Mouse (Mus musculus): Measurements from ENCODE around the gene Nhlrc4. TPM values are rescaled to one million over a fixed set of nuclear protein-coding genes. Genes with fewer than 3 reads are reported as not detected.

The Nhlrc4 gene
- 4.5 and 4.9 TPM in 2 replicates for polyA plus RNA-seq (2015; fragmentation: Nextera tagmentation; extraction: Ambion mirVana)

- Histone ChIP-seq H3K36me3 (ENCODE audit: insufficient read depth, low read length) (no peaks in the 10 kb centered on the region), H3K9ac (replicated peaks; ENCODE audit: low read depth) (no peak within 1 kb of the TSS), H3K27me3 (replicated peaks; ENCODE audit: insufficient read depth, low read length) (no peaks in the 10 kb centered on the region), H3K27ac (ENCODE audit: low read length) (no peak within 1 kb of the TSS), H3K4me1 (ENCODE audit: insufficient read depth, low read depth, low read length) (peaks cover 8% of the 10 kb centered on the region; the same call in 1 of the 2 replicates), H3K9me3 (ENCODE audit: low read length) (no peaks in the 10 kb centered on the region), H3K4me2 (replicated peaks; ENCODE audit: low read depth, low read length) (no peak within 1 kb of the TSS), H3K4me3 (ENCODE audit: low read depth, low read length) (no peak within 1 kb of the TSS)
- no peak for ATAC-seq
- 35% methylated on average over 5 of the region's 6 CpGs for WGBS
- no peak for DNase-seq (ENCODE audit: low spot score)
- TF ChIP-seq EP300 (IDR thresholded peaks at IDR 0.05) = no peak
- no peak for TF ChIP-seq CTCF (IDR thresholded peaks at IDR 0.05)
Observed at GRCm38 (mm10) chr17:25944366-25945163, at the start of gene Nhlrc4, which contains the start of gene Pigq. Gene Nhlrc4 (minus strand): TSS chr17:25944961. Gene Pigq (minus strand): TSS chr17:25944936.

- TF ChIP-seq EP300 (IDR thresholded peaks at IDR 0.05) (no peak), CTCF (IDR thresholded peaks at IDR 0.05) (no peak)
- ATAC-seq = no peak
- no peaks in the 10 kb centered on the region for H3K27me3 ChIP-seq (replicated peaks; ENCODE audit: insufficient read depth, low read length)
- H3K4me3 ChIP-seq (ENCODE audit: low read depth, low read length) = no peak overlapping the region
- no peaks in the 10 kb centered on the region for H3K4me1 ChIP-seq (ENCODE audit: insufficient read depth, low read depth, low read length)
- DNase-seq (ENCODE audit: low spot score) = no peak
- no peak overlapping the region for H3K27ac ChIP-seq (ENCODE audit: low read length)
- no peaks in the 10 kb centered on the region for H3K9me3 ChIP-seq (ENCODE audit: low read length)
- H3K4me2 ChIP-seq (replicated peaks; ENCODE audit: low read depth, low read length) = no peak overlapping the region
- H3K9ac ChIP-seq (replicated peaks; ENCODE audit: low read depth) = no peak overlapping the region
- 0 out of 2 replicates have a peak, but pooled peaks cover 18% of the 10 kb centered on the region for H3K36me3 ChIP-seq (ENCODE audit: insufficient read depth, low read length)
- WGBS = 85% methylated on average over 3 of the region's 3 CpGs
Observed at GRCm38 (mm10) chr17:25993489-25993888, 48.7 kb upstream of the Nhlrc4 start.

GRCm38 (mm10) chr17:25992274-25992673 is 47.5 kb upstream of the Nhlrc4 start:
- no peak overlapping the region for H3K4me3 ChIP-seq (ENCODE audit: low read depth, low read length)
- H3K4me2 ChIP-seq (replicated peaks; ENCODE audit: low read depth, low read length) = no peak overlapping the region
- ATAC-seq (no peak), DNase-seq (ENCODE audit: low spot score) (no peak)
- TF ChIP-seq CTCF (IDR thresholded peaks at IDR 0.05) (no peak), EP300 (IDR thresholded peaks at IDR 0.05) (no peak)
- H3K9ac ChIP-seq (replicated peaks; ENCODE audit: low read depth) = no peak overlapping the region
- WGBS = 96% methylated on average over 4 of the region's 4 CpGs
- H3K27ac ChIP-seq (ENCODE audit: low read length) = no peak overlapping the region
- H3K27me3 ChIP-seq (replicated peaks; ENCODE audit: insufficient read depth, low read length) = no peaks in the 10 kb centered on the region
- 0 out of 2 replicates have a peak, but pooled peaks cover 18% of the 10 kb centered on the region for H3K36me3 ChIP-seq (ENCODE audit: insufficient read depth, low read length)
- no peaks in the 10 kb centered on the region for H3K9me3 ChIP-seq (ENCODE audit: low read length)
- H3K4me1 ChIP-seq (ENCODE audit: insufficient read depth, low read depth, low read length) = no peaks in the 10 kb centered on the region

- no peak for ATAC-seq
- 86% methylated on average over 5 of the region's 5 CpGs for WGBS
- 0 out of 2 replicates have a peak, but pooled peaks cover 18% of the 10 kb centered on the region for H3K36me3 ChIP-seq (ENCODE audit: insufficient read depth, low read length)
Observed at GRCm38 (mm10) chr17:25990331-25990730, 45.6 kb upstream of the Nhlrc4 start.

GRCm38 (mm10) chr17:25985306-25986294 is 40.8 kb upstream of the Nhlrc4 start, which contains the start of gene Capn15:
Gene Capn15 (minus strand): TSS chr17:25985796.
- H3K36me3 ChIP-seq (ENCODE audit: insufficient read depth, low read length) = 0 out of 2 replicates have a peak, but pooled peaks cover 5% of the 10 kb centered on the region
- WGBS = under 1% methylated on average over 73 of the region's 91 CpGs
- peak within 1 kb of the TSS; percentile 84 for H3K4me3 ChIP-seq (ENCODE audit: low read depth, low read length)
- H3K27ac ChIP-seq (ENCODE audit: low read length) = peak within 1 kb of the TSS; percentile 89
- H3K9ac ChIP-seq (replicated peaks; ENCODE audit: low read depth) = peak within 1 kb of the TSS; percentile 85
- peak; percentile 100 for ATAC-seq
- peak within 1 kb of the TSS; percentile 91 for H3K4me2 ChIP-seq (replicated peaks; ENCODE audit: low read depth, low read length)
- TF ChIP-seq EP300 (IDR thresholded peaks at IDR 0.05) (no peak), CTCF (IDR thresholded peaks at IDR 0.05) (peak; percentile 16; the same call in 1 of the 2 replicates)
- DNase-seq (ENCODE audit: low spot score) = peak; percentile 98
- H3K9me3 ChIP-seq (ENCODE audit: low read length) = no peaks in the 10 kb centered on the region
- peaks cover 8% of the 10 kb centered on the region; the same call in 1 of the 2 replicates for H3K4me1 ChIP-seq (ENCODE audit: insufficient read depth, low read depth, low read length)
- H3K27me3 ChIP-seq (replicated peaks; ENCODE audit: insufficient read depth, low read length) = no peaks in the 10 kb centered on the region

More at GRCm38 (mm10) chr17:25990331-25990730, 45.6 kb upstream of the Nhlrc4 start:
- H3K9me3 ChIP-seq (ENCODE audit: low read length) = no peaks in the 10 kb centered on the region
- no peaks in the 10 kb centered on the region for H3K27me3 ChIP-seq (replicated peaks; ENCODE audit: insufficient read depth, low read length)
- H3K4me2 ChIP-seq (replicated peaks; ENCODE audit: low read depth, low read length) = no peak overlapping the region
- DNase-seq (ENCODE audit: low spot score) = no peak
- H3K27ac ChIP-seq (ENCODE audit: low read length) = no peak overlapping the region
- H3K9ac ChIP-seq (replicated peaks; ENCODE audit: low read depth) = no peak overlapping the region
- no peak overlapping the region for H3K4me3 ChIP-seq (ENCODE audit: low read depth, low read length)
- TF ChIP-seq CTCF (IDR thresholded peaks at IDR 0.05) (no peak), EP300 (IDR thresholded peaks at IDR 0.05) (no peak)
- H3K4me1 ChIP-seq (ENCODE audit: insufficient read depth, low read depth, low read length) = no peaks in the 10 kb centered on the region
